Mouse (Mus musculus) liver, postnatal 0 days (tissue): ENCODE measurements around the gene Ifi206. TPM values are rescaled to one million over a fixed set of nuclear protein-coding genes. Genes with fewer than 3 reads are reported as not detected.
A peak's percentile ranks its signal among the peaks of the same experiment; 100 is the strongest.

Experiments used
- ATAC-seq: fragments of 200-750 bp; cut with Nextera tagmentation; 2 replicates; pipeline ENCODE4 v1.8.0; 2017; ENCODE audit warnings: mild to moderate bottlenecking, moderate library complexity
- DNase-seq: peaks from one replicate; pipeline ENCODE4 v3.0.0-alpha.2; 2016
- H3K27ac ChIP-seq: fragments of 300-500 bp; sonication (generic); 2 replicates; pipeline ENCODE4 v1.5.1; 2014; ENCODE audit warnings: antibody characterized with exemption, moderate library complexity, mild to moderate bottlenecking, low read depth
- H3K27me3 ChIP-seq: fragments of 300-500 bp; sonication (generic); 2 replicates; pipeline ENCODE4 v1.6.1; 2014; ENCODE audit warnings: low read length, control low read depth, mixed read lengths; ENCODE audit not compliant: insufficient read depth
- H3K36me3 ChIP-seq: fragments of 300-500 bp; sonication (generic); replicated peaks from 2 replicates; pipeline ENCODE4 v1.6.1; 2014; ENCODE audit warnings: mild to moderate bottlenecking, control low read depth, low read length, moderate library complexity, mixed read lengths; ENCODE audit not compliant: insufficient read depth
- H3K4me1 ChIP-seq: fragments of 300-500 bp; sonication (generic); 2 replicates; pipeline ENCODE4 v1.6.1; 2014; ENCODE audit warnings: antibody characterized with exemption, mild to moderate bottlenecking, control low read depth; ENCODE audit not compliant: insufficient read depth
- H3K4me2 ChIP-seq: fragments of 300-500 bp; sonication (generic); 2 replicates; pipeline ENCODE4 v1.6.1; 2014; ENCODE audit warnings: low read depth, mild to moderate bottlenecking, low read length, moderate library complexity, mixed read lengths
- H3K4me3 ChIP-seq: fragments of 300-500 bp; sonication (generic); 2 replicates; pipeline ENCODE4 v1.5.1; 2014; ENCODE audit warnings: low read depth, low read length
- H3K9ac ChIP-seq: fragments of 300-500 bp; sonication (generic); replicated peaks from 2 replicates; pipeline ENCODE4 v1.6.1; 2014; ENCODE audit warnings: mild to moderate bottlenecking, moderate library complexity
- H3K9me3 ChIP-seq: fragments of 300-500 bp; sonication (generic); 2 replicates; pipeline ENCODE4 v1.6.1; 2016; ENCODE audit warnings: mild to moderate bottlenecking, control low read depth, low read length, mixed read lengths
- CTCF ChIP-seq: sonication (generic); IDR thresholded peaks from 2 replicates; pipeline ENCODE4 v1.5.1; 2016; ENCODE audit warnings: antibody characterized with exemption, low read depth
- EP300 ChIP-seq: IDR thresholded peaks from 2 replicates; pipeline ENCODE4 v1.6.1; 2016; ENCODE audit warnings: antibody characterized with exemption, low read depth, mild to moderate bottlenecking
- WGBS: fragments of 180-500 bp; shearing (Covaris S2); extraction: QIAGEN DNeasy Blood & Tissue Kit; methylation state at CpG from one replicate; pipeline ENCODE4 v1.1.7; 2014; ENCODE audit not compliant: insufficient replicate concordance; 5-methylcytosine and 5-hydroxymethylcytosine counted together
- polyA plus RNA-seq: library from polyadenylated mRNA; unstranded; fragments of >200 nt; fragmentation: Nextera tagmentation; extraction: Ambion mirVana; gene quantifications from 2 replicates; pipeline ENCODE4 v1.2.1, GENCODE M21; 2015

Gene Ifi206
- polyA plus RNA-seq, 1 experiment from 2014 or later: 0.33 TPM

DNA sequence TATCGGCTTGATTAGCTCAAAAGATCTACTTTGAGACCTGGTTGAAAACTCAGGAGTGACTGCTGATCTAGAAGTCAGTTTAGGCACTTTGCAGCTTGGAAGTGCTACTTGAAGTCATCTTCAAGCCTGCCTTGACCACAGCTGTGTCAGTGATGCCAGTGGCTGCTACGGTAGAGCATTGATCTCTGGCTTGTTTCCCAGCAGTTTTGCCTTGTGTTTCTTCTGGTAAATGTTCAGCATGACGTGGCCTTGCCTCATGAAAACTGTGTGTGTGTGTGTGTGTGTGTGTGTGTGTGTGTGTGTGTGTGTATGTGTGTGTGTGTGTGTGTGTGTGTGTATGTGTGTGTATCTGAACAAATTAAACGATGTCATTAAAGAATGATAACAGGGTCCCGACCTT is 34.1 kb downstream of the Ifi206 start:
- Histone ChIP-seq H3K4me2 (no peak overlapping the region), H3K4me3 (no peak overlapping the region), H3K36me3 (no peaks in the 10 kb centered on the region; the same call in 1 of the 2 replicates), H3K27me3 (no peaks in the 10 kb centered on the region), H3K9ac (no peak overlapping the region), H3K4me1 (no peaks in the 10 kb centered on the region), H3K9me3 (no peaks in the 10 kb centered on the region), H3K27ac (no peak overlapping the region)
- DNase-seq (peak; percentile 22), ATAC-seq (peak; percentile 63)
- TF ChIP-seq EP300: no peak
- TF ChIP-seq CTCF: no peak
- WGBS: 76% methylated on average over 5 of the region's 5 CpGs

DNA sequence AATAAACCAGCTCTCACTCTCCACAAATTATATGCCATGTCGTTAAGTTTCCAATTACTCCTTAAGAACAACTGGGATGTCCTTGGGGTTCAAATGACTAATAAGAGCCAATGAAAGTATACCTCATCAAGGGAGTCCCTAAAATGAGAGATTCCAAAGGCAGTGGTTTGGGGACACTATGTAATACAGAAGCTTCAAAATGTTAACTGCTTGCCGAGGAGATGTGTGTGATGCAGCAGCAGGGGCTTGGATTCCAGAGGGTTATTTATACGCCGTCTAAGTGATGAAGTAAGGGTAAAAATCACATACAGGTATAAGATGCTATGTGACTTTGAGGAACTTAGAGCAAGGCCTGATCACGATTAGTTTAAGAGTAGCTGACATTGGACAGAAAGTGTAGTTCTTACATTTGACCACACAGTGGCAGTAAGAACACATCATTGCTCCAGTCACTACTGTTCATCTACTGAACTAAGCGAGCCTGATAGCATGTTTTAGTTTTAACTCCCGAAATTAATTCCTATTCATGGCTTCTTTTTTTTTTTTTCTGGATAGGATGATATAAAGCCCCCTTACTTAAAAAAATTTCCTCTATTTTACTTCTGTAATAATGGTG is 34.6 kb downstream of the Ifi206 start:
- 47% methylated on average over 7 of the region's 7 CpGs for WGBS
- H3K9me3 ChIP-seq: no peaks in the 10 kb centered on the region
- H3K27ac ChIP-seq: no peak overlapping the region
- H3K27me3 ChIP-seq: no peaks in the 10 kb centered on the region
- no peak overlapping the region for H3K4me2 ChIP-seq
- TF ChIP-seq CTCF (peak; percentile 81), EP300 (no peak)
- H3K36me3 ChIP-seq: no peaks in the 10 kb centered on the region; the same call in 1 of the 2 replicates
- DNase-seq (no peak), ATAC-seq (peak; percentile 68)
- no peak overlapping the region for H3K9ac ChIP-seq
- H3K4me1 ChIP-seq: no peaks in the 10 kb centered on the region
- H3K4me3 ChIP-seq: no peak overlapping the region

DNA sequence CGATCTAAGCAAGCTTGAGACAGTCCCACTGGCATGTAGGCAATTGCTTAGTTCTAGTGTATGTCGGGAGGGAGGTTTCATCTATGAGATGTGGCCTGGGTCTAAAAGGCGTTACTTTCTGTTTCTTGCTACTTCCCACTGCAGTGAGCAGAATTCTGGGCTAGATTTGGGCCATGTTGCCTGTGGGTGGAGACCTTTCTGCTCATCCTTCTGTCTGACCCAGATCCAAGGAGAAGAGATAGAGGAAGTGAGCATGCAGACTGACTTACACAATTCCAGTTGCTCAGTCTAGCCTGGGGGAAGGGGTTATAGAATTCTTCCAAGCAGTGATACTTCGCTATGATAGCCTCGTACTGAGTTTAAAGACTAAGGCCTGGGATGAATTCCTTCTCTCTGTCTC is 39.2 kb downstream of the Ifi206 start:
- Histone ChIP-seq H3K4me1 (no peaks in the 10 kb centered on the region; the same call in 1 of the 2 replicates), H3K36me3 (no peaks in the 10 kb centered on the region), H3K27ac (no peak overlapping the region), H3K4me3 (no peak overlapping the region), H3K9me3 (no peaks in the 10 kb centered on the region), H3K9ac (no peak overlapping the region), H3K27me3 (no peaks in the 10 kb centered on the region), H3K4me2 (no peak overlapping the region)
- TF ChIP-seq CTCF: no peak
- WGBS: 73% methylated on average over 5 of the region's 5 CpGs
- DNase-seq (no peak), ATAC-seq (peak; percentile 25; the same call in 1 of the 2 replicates)

GRCm38 (mm10) chr1:173450621-173451020 is 40.2 kb downstream of the Ifi206 start:
- 73% methylated on average over 4 of the region's 4 CpGs for WGBS
- Histone ChIP-seq H3K36me3 (no peaks in the 10 kb centered on the region), H3K4me3 (no peak overlapping the region), H3K9me3 (no peaks in the 10 kb centered on the region), H3K27me3 (no peaks in the 10 kb centered on the region), H3K9ac (no peak overlapping the region), H3K4me1 (no peaks in the 10 kb centered on the region; the same call in 1 of the 2 replicates), H3K27ac (no peak overlapping the region), H3K4me2 (no peak overlapping the region)
- TF ChIP-seq CTCF (no peak), EP300 (no peak)
- ATAC-seq: no peak
- no peak for DNase-seq

DNA sequence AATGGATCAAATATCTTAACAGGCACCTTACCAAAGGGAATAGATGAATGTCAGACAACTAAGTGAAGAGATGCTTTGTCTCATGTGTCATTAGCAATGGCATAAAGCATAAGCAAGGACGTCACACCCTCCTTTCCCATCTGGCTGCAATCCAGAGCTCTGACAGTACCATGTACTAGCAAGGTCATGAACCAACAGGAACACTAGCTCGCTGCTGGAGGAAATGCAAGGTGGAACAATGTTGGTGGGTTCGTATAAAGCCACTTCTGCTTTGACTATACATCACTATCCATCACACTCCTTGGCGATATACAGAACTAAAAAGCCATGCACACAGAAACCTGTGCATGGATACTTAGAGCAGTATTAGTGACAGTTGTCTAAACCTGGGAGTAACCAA is 43.8 kb downstream of the Ifi206 start:
- Histone ChIP-seq H3K9me3 (no peaks in the 10 kb centered on the region), H3K27ac (no peak overlapping the region), H3K27me3 (no peaks in the 10 kb centered on the region), H3K4me1 (no peaks in the 10 kb centered on the region; the same call in 1 of the 2 replicates), H3K9ac (no peak overlapping the region), H3K4me2 (no peak overlapping the region), H3K4me3 (no peak overlapping the region), H3K36me3 (no peaks in the 10 kb centered on the region)
- 45% methylated on average over 4 of the region's 4 CpGs for WGBS
- TF ChIP-seq CTCF (no peak), EP300 (no peak)
- ATAC-seq (no peak), DNase-seq (no peak)

DNA sequence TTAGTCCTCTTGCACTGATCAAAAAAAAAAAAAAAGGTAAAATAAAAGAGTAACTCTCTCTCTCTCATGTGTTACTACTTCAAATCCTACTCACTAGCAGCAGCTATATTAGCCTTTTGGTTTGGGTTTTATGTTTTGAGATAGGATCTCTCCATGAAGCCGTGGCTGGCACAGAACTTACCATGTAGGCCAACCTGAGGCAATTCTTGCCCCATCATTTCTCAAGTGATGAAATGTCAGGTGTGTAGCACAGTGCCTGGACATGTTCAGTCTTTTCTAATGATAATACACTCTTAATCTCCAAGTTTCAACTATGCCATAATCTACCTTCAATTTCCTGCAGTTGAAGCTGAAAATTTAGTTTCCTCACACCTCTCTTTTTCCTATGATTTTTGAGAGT is 47.8 kb downstream of the Ifi206 start:
- no peak overlapping the region for H3K9ac ChIP-seq
- no peaks in the 10 kb centered on the region for H3K9me3 ChIP-seq
- no peak for DNase-seq
- no peaks in the 10 kb centered on the region for H3K36me3 ChIP-seq
- no peaks in the 10 kb centered on the region for H3K4me1 ChIP-seq
- H3K4me2 ChIP-seq: no peak overlapping the region
- no peak overlapping the region for H3K27ac ChIP-seq
- 72% methylated on average over 1 of the region's 1 CpGs for WGBS
- no peak overlapping the region for H3K4me3 ChIP-seq
- H3K27me3 ChIP-seq: no peaks in the 10 kb centered on the region
- ATAC-seq: no peak
- no peak for TF ChIP-seq EP300
- no peak for TF ChIP-seq CTCF

GRCm38 (mm10) chr1:173441210-173441609 is 49.6 kb downstream of the Ifi206 start:
- 23% methylated on average over 4 of the region's 4 CpGs for WGBS

More at GRCm38 (mm10) chr1:173441210-173441609, 49.6 kb downstream of the Ifi206 start:
- Histone ChIP-seq H3K9me3 (no peaks in the 10 kb centered on the region), H3K27me3 (no peaks in the 10 kb centered on the region), H3K4me3 (no peak overlapping the region), H3K36me3 (no peaks in the 10 kb centered on the region), H3K9ac (no peak overlapping the region), H3K4me1 (no peaks in the 10 kb centered on the region), H3K27ac (no peak overlapping the region), H3K4me2 (0 out of 2 replicates have a peak overlapping the region, but pooled peaks have one; percentile 32)
- TF ChIP-seq EP300 (no peak), CTCF (no peak)
- 0 out of 2 replicates have a peak, but pooled peaks have one; percentile 15 for ATAC-seq
- no peak for DNase-seq
